Mouse (Mus musculus): ENCODE measurements around the gene Ramp2. TPM values are rescaled to one million over a fixed set of nuclear protein-coding genes. Genes with fewer than 3 reads are reported as not detected.

Ramp2 gene
- 87.8 and 95.1 TPM in 2 replicates for polyA plus RNA-seq (2015; fragmentation: Nextera tagmentation; extraction: Ambion mirVana)

- no peaks in the 10 kb centered on the region for H3K36me3 ChIP-seq (ENCODE audit: control insufficient read depth, insufficient read depth, low read length)
Measured at GRCm38 (mm10) chr11:101245855-101246701, at the start of gene Ramp2. TSS of gene Ramp2 (plus strand) at chr11:101246028.

DNA sequence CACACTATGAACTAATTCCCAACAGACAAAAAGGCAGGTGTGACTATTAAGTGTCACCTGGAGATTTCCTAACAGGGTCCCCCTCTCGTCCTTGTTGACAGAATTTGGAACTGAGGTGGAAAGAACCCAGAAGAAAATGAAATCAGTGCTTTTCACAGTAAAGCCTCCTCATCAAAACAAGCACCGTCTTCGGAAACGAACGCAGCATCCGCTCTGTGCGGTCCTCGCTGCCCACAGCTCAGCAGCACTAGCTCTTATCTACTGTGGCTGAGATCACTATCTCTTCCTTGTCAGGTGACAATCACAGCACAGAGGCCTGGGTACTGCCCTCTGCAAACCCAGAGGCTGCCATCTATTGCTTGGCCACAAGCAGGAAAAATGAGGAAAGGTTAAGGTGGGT, 49.7 kb upstream of the Ramp2 start:
- no peak for ATAC-seq
- H3K4me2 ChIP-seq (ENCODE audit: low read depth, low read length): no peak overlapping the region
- 92% methylated on average over 8 of the region's 8 CpGs for WGBS
- H3K9me3 ChIP-seq (ENCODE audit: control insufficient read depth, low read length): no peaks in the 10 kb centered on the region
- H3K9ac ChIP-seq (ENCODE audit: low read depth, low read length): no peak overlapping the region
- H3K4me3 ChIP-seq (ENCODE audit: low read length): no peak overlapping the region
- no peaks in the 10 kb centered on the region for H3K27me3 ChIP-seq (replicated peaks; ENCODE audit: control insufficient read depth, insufficient read depth, low read length)
- H3K27ac ChIP-seq (ENCODE audit: low read length): no peak overlapping the region
- peaks cover 10% of the 10 kb centered on the region for H3K36me3 ChIP-seq (ENCODE audit: control insufficient read depth, insufficient read depth, low read length)
- peaks cover 3% of the 10 kb centered on the region; the same call in 1 of the 2 replicates for H3K4me1 ChIP-seq (ENCODE audit: control insufficient read depth, insufficient read depth, low read length)

More at GRCm38 (mm10) chr11:101245855-101246701, at the start of gene Ramp2:
- no peaks in the 10 kb centered on the region for H3K27me3 ChIP-seq (replicated peaks; ENCODE audit: control insufficient read depth, insufficient read depth, low read length)
- H3K4me3 ChIP-seq (ENCODE audit: low read length): peak within 1 kb of the TSS; percentile 66
- WGBS: under 1% methylated on average over 63 of the region's 63 CpGs
- peaks cover 17% of the 10 kb centered on the region for H3K4me1 ChIP-seq (ENCODE audit: control insufficient read depth, insufficient read depth, low read length)
- peak within 1 kb of the TSS; percentile 84 for H3K9ac ChIP-seq (ENCODE audit: low read depth, low read length)
- H3K27ac ChIP-seq (ENCODE audit: low read length): peak within 1 kb of the TSS; percentile 78
- no peaks in the 10 kb centered on the region for H3K9me3 ChIP-seq (ENCODE audit: control insufficient read depth, low read length)
- ATAC-seq: peak; percentile 68
- peak within 1 kb of the TSS; percentile 98 for H3K4me2 ChIP-seq (ENCODE audit: low read depth, low read length)

GRCm38 (mm10) chr11:101199555-101199954, 46.3 kb upstream of the Ramp2 start:
- no peak overlapping the region for H3K4me2 ChIP-seq (ENCODE audit: low read depth, low read length)

GRCm38 (mm10) chr11:101200986-101201385, 44.8 kb upstream of the Ramp2 start:
- Histone ChIP-seq H3K36me3 (ENCODE audit: control insufficient read depth, insufficient read depth, low read length) (peaks cover 15% of the 10 kb centered on the region), H3K27me3 (replicated peaks; ENCODE audit: control insufficient read depth, insufficient read depth, low read length) (no peaks in the 10 kb centered on the region), H3K4me1 (ENCODE audit: control insufficient read depth, insufficient read depth, low read length) (no peaks in the 10 kb centered on the region), H3K27ac (ENCODE audit: low read length) (no peak overlapping the region), H3K4me3 (ENCODE audit: low read length) (no peak overlapping the region), H3K9me3 (ENCODE audit: control insufficient read depth, low read length) (no peaks in the 10 kb centered on the region), H3K4me2 (ENCODE audit: low read depth, low read length) (no peak overlapping the region), H3K9ac (ENCODE audit: low read depth, low read length) (no peak overlapping the region)
- no peak for ATAC-seq
- WGBS: 21% methylated on average over 7 of the region's 7 CpGs

More at GRCm38 (mm10) chr11:101199555-101199954, 46.3 kb upstream of the Ramp2 start:
- Histone ChIP-seq H3K4me1 (ENCODE audit: control insufficient read depth, insufficient read depth, low read length) (no peaks in the 10 kb centered on the region), H3K36me3 (ENCODE audit: control insufficient read depth, insufficient read depth, low read length) (peaks cover 10% of the 10 kb centered on the region), H3K27me3 (replicated peaks; ENCODE audit: control insufficient read depth, insufficient read depth, low read length) (no peaks in the 10 kb centered on the region), H3K4me3 (ENCODE audit: low read length) (no peak overlapping the region), H3K9me3 (ENCODE audit: control insufficient read depth, low read length) (no peaks in the 10 kb centered on the region), H3K27ac (ENCODE audit: low read length) (no peak overlapping the region), H3K9ac (ENCODE audit: low read depth, low read length) (no peak overlapping the region)
- ATAC-seq: no peak
- 91% methylated on average over 3 of the region's 3 CpGs for WGBS

GRCm38 (mm10) chr11:101211970-101212369, 33.9 kb upstream of the Ramp2 start:
- Histone ChIP-seq H3K9ac (ENCODE audit: low read depth, low read length) (no peak overlapping the region), H3K27ac (ENCODE audit: low read length) (no peak overlapping the region), H3K36me3 (ENCODE audit: control insufficient read depth, insufficient read depth, low read length) (peaks cover 10% of the 10 kb centered on the region; the same call in 1 of the 2 replicates), H3K9me3 (ENCODE audit: control insufficient read depth, low read length) (no peaks in the 10 kb centered on the region), H3K4me3 (ENCODE audit: low read length) (no peak overlapping the region), H3K4me1 (ENCODE audit: control insufficient read depth, insufficient read depth, low read length) (no peaks in the 10 kb centered on the region), H3K4me2 (ENCODE audit: low read depth, low read length) (no peak overlapping the region), H3K27me3 (replicated peaks; ENCODE audit: control insufficient read depth, insufficient read depth, low read length) (no peaks in the 10 kb centered on the region)
- WGBS: 36% methylated on average over 3 of the region's 3 CpGs
- peak; percentile 76 for ATAC-seq

DNA sequence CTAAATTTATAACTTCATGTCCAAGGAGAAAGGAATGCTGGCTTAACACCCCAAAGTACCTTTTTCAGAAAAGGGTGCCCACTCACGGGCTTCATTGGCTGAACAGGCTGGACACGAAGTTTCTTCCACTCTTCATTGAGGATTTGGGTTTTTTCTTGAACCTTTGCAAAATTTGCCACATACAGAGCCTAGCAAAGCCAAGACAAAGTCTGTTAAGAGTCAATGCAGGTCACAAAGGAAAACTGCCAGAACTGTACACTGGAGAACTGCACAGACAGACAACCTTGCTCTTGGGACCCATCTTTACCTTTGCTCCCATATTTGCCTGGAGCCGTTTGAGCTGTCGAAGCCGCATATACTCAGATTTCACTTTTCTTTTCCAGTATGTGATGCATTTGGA, 28.9 kb upstream of the Ramp2 start:
- peaks cover 7% of the 10 kb centered on the region for H3K4me1 ChIP-seq (ENCODE audit: control insufficient read depth, insufficient read depth, low read length)
- H3K27me3 ChIP-seq (replicated peaks; ENCODE audit: control insufficient read depth, insufficient read depth, low read length): no peaks in the 10 kb centered on the region
- no peak overlapping the region for H3K4me3 ChIP-seq (ENCODE audit: low read length)
- H3K27ac ChIP-seq (ENCODE audit: low read length): no peak overlapping the region
- H3K4me2 ChIP-seq (ENCODE audit: low read depth, low read length): no peak overlapping the region
- no peak for ATAC-seq
- H3K9ac ChIP-seq (ENCODE audit: low read depth, low read length): no peak overlapping the region
- H3K36me3 ChIP-seq (ENCODE audit: control insufficient read depth, insufficient read depth, low read length): peaks cover 10% of the 10 kb centered on the region; the same call in 1 of the 2 replicates
- H3K9me3 ChIP-seq (ENCODE audit: control insufficient read depth, low read length): no peaks in the 10 kb centered on the region
- WGBS: 92% methylated on average over 5 of the region's 5 CpGs

DNA sequence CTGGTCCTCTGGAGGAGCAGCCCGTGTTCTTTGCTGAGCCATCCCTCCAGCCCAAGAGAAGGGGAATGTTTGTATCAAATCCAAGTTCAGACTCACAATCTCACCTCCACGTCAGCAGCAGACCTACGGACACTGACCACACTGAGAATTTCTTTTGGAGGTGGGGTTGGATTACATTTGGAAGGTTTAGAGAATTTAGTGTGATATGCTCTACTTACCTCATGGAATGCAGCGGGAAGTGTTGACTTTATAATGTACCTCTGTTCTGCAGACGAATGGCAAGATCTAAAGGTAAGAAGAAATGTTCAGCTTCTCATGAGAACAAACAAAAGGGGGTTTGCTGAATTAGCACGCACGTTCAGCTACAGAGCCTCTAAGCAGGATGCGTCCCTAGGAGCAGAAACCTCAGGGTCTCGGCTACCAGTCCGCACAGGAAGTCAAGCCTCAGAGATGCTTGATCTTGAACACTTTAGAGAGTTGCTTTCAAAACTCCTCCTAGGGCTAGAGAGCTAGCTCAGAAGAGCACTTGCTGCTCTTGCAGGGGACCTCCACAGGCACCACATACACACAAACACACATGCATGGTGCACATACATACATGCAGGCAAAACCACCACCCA, 27.3 kb upstream of the Ramp2 start:
- Histone ChIP-seq H3K27me3 (replicated peaks; ENCODE audit: control insufficient read depth, insufficient read depth, low read length) (no peaks in the 10 kb centered on the region), H3K27ac (ENCODE audit: low read length) (no peak overlapping the region), H3K4me1 (ENCODE audit: control insufficient read depth, insufficient read depth, low read length) (peaks cover 7% of the 10 kb centered on the region), H3K36me3 (ENCODE audit: control insufficient read depth, insufficient read depth, low read length) (peaks cover 9% of the 10 kb centered on the region; the same call in 1 of the 2 replicates), H3K4me3 (ENCODE audit: low read length) (no peak overlapping the region), H3K9ac (ENCODE audit: low read depth, low read length) (no peak overlapping the region), H3K4me2 (ENCODE audit: low read depth, low read length) (no peak overlapping the region), H3K9me3 (ENCODE audit: control insufficient read depth, low read length) (no peaks in the 10 kb centered on the region)
- WGBS: 86% methylated on average over 10 of the region's 10 CpGs
- ATAC-seq: no peak

DNA sequence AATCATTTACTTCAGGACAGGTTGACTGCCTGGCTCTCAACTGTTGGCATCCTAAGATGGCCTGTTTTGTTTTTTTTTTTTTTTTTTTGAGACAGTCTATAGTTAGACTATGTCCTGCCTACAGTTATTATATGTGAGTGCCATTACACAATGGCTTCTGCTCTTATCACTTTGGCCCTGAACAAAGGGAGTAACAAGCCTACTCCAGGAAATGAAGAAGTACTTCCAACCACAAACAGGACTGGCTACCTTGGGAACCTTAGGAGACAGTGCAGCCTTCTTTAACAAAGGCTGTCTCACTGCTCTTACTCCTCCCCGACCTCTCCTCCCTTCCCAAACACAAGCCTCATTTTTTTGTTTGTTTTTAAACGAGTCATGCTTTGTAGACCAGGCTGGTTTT, 25.0 kb upstream of the Ramp2 start:
- ATAC-seq: peak; percentile 85
- no peak overlapping the region for H3K9ac ChIP-seq (ENCODE audit: low read depth, low read length)
- peak overlapping the region; percentile 80 for H3K27ac ChIP-seq (ENCODE audit: low read length)
- H3K27me3 ChIP-seq (replicated peaks; ENCODE audit: control insufficient read depth, insufficient read depth, low read length): no peaks in the 10 kb centered on the region
- peaks cover 3% of the 10 kb centered on the region; the same call in 1 of the 2 replicates for H3K36me3 ChIP-seq (ENCODE audit: control insufficient read depth, insufficient read depth, low read length)
- H3K9me3 ChIP-seq (ENCODE audit: control insufficient read depth, low read length): no peaks in the 10 kb centered on the region
- no peak overlapping the region for H3K4me3 ChIP-seq (ENCODE audit: low read length)
- H3K4me2 ChIP-seq (ENCODE audit: low read depth, low read length): no peak overlapping the region; the same call in 1 of the 2 replicates
- WGBS: 39% methylated on average over 2 of the region's 2 CpGs
- peaks cover 15% of the 10 kb centered on the region for H3K4me1 ChIP-seq (ENCODE audit: control insufficient read depth, insufficient read depth, low read length)

DNA sequence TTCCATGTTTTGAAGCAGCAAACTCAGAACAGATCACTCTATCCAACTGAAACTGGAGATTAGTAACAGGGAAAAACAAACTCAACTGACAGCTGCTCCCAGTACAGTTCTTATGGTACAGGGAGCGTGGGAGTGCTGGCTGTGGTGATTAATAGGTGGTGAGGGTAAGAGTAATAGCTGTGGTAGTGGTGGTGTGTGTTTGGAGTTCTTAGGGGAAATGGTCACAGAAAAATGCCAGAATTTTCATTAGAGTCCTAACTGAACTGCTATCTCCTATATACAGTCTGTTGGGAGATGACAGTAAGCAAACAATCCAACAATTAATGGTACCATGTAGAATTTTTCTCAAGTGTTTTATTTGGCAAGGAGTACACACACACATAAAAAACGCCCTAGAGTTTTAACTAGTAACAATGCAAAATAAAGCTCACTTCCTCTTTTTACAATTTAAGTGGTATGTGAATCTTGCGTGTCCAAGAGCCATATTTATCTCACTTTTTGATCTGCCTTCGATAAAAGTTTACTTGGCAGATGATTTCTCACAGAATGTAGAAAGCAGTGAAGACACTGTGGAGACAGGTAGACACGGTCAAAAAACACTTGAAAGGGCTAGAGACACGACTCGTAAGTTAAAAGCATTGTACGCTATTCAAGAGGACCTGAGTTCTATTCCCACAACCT, 24.4 kb upstream of the Ramp2 start:
- Histone ChIP-seq H3K4me2 (ENCODE audit: low read depth, low read length) (no peak overlapping the region), H3K27me3 (replicated peaks; ENCODE audit: control insufficient read depth, insufficient read depth, low read length) (no peaks in the 10 kb centered on the region), H3K4me3 (ENCODE audit: low read length) (no peak overlapping the region), H3K9ac (ENCODE audit: low read depth, low read length) (no peak overlapping the region), H3K9me3 (ENCODE audit: control insufficient read depth, low read length) (no peaks in the 10 kb centered on the region), H3K27ac (ENCODE audit: low read length) (peak overlapping the region; percentile 80), H3K4me1 (ENCODE audit: control insufficient read depth, insufficient read depth, low read length) (peaks cover 15% of the 10 kb centered on the region), H3K36me3 (ENCODE audit: control insufficient read depth, insufficient read depth, low read length) (peaks cover 3% of the 10 kb centered on the region; the same call in 1 of the 2 replicates)
- WGBS: 76% methylated on average over 8 of the region's 8 CpGs
- ATAC-seq: no peak

Data from intestine, embryonic 16.5 days (tissue).